Mouse (Mus musculus) adrenal gland, postnatal 36 days (tissue): ENCODE results near the gene Crym. TPM values are rescaled to one million over a fixed set of nuclear protein-coding genes. Genes with fewer than 3 reads are reported as not detected.

Experiments used
- DNase-seq, 2 experiments: peaks; one replicate each; pipeline ENCODE4 v3.0.0; 2021; ENCODE audit warnings: mixed read lengths in 1 of 2
- long read RNA-seq, 2 experiments: library from polyadenylated mRNA; stranded (forward); transcript quantifications; one replicate each; pipeline ENCODE4 v2.0.0; 2021; ENCODE audit warnings: borderline sequencing depth in 2 of 2
- total RNA-seq, 2 experiments: library from RNA; stranded (reverse); gene quantifications; 2 replicates each; pipeline ENCODE4 v1.2.3; 2021

The Crym gene
- total RNA-seq, result 10 to 100 TPM in 1 of 2 experiments, 1 to 10 TPM in 1; 2.6 to 21.3 TPM
- long read RNA-seq, experiment 1, partial matches to known transcripts, result 1 of 1 reads
- long read RNA-seq, experiment 1, other reads (novel, unspliced or antisense), result 0 of 1 reads
- long read RNA-seq, experiment 2, transcript Crym-201 (8 exons, 1,383 nt), result major isoform, 5 of 5 reads
- long read RNA-seq, experiment 2, partial matches to known transcripts, result 0 of 5 reads
- long read RNA-seq, experiment 2, other reads (novel, unspliced or antisense), result 0 of 5 reads

- peak in 1 of 2 experiments; percentile 13 for DNase-seq
These were observed at the start of gene Crym for GRCm38 (mm10) chr7:120201771-120202170. Gene Crym, minus strand, starts transcription at chr7:120202111.

- peak; percentile 11 to 26 for DNase-seq
These were observed 39.2 kb upstream of the Crym start for GRCm38 (mm10) chr7:120241092-120241491.

- no peak for DNase-seq
These were observed 26.6 kb upstream of the Crym start for GRCm38 (mm10) chr7:120228541-120228940.

GRCm38 (mm10) chr7:120205989-120206388 lies 4.1 kb upstream of the Crym start:
- DNase-seq, result peak in 1 of 2 experiments; percentile 20

GRCm38 (mm10) chr7:120203789-120204188 lies 1.9 kb upstream of the Crym start, which contains the start of gene Abca14:
Gene Abca14, plus strand, starts transcription at chr7:120203961.
- DNase-seq, result peak; percentile 91 to 93

- peak; percentile 51 to 63 for DNase-seq
These were observed 623 bp downstream of the Crym start for GRCm38 (mm10) chr7:120201231-120201744.

- DNase-seq, result no peak
These were observed 6.7 kb downstream of the Crym start for GRCm38 (mm10) chr7:120195207-120195606.

GRCm38 (mm10) chr7:120192816-120193215 lies 9.1 kb downstream of the Crym start:
- DNase-seq, result peak; percentile 40 to 54

- peak; percentile 20 to 69 for DNase-seq
These were observed 9.7 kb downstream of the Crym start for GRCm38 (mm10) chr7:120192207-120192606.

- DNase-seq, result peak in 1 of 2 experiments; percentile 20
These were observed 11.7 kb downstream of the Crym start for GRCm38 (mm10) chr7:120190150-120190665.

- no peak for DNase-seq
These were observed 12.4 kb downstream of the Crym start for GRCm38 (mm10) chr7:120189369-120190149.

GRCm38 (mm10) chr7:120188946-120189345 lies 13.0 kb downstream of the Crym start:
- DNase-seq, result no peak

- DNase-seq, result no peak
These were observed 19.0 kb downstream of the Crym start for GRCm38 (mm10) chr7:120182891-120183290.

- no peak for DNase-seq
These were observed 20.3 kb downstream of the Crym start for GRCm38 (mm10) chr7:120181401-120182230.

GRCm38 (mm10) chr7:120180547-120180946 lies 21.4 kb downstream of the Crym start:
- DNase-seq, result no peak

GRCm38 (mm10) chr7:120178935-120179334 lies 23.0 kb downstream of the Crym start:
- DNase-seq, result no peak

- no peak for DNase-seq
These were observed 24.3 kb downstream of the Crym start for GRCm38 (mm10) chr7:120177611-120178010.

- no peak for DNase-seq
These were observed 27.0 kb downstream of the Crym start for GRCm38 (mm10) chr7:120174723-120175504.

GRCm38 (mm10) chr7:120173603-120174244 lies 28.2 kb downstream of the Crym start, which contains the start of gene Anks4b:
Gene Anks4b, plus strand, starts transcription at chr7:120173858.
- DNase-seq, result peak in 1 of 2 experiments; percentile 22

GRCm38 (mm10) chr7:120172188-120172700 lies 29.7 kb downstream of the Crym start:
- DNase-seq, result no peak
